Mouse (Mus musculus): Measurements from ENCODE around the gene Prdm12. TPM values are rescaled to one million over a fixed set of nuclear protein-coding genes. Genes with fewer than 3 reads are reported as not detected.

The Prdm12 gene
- total RNA-seq, 1 experiment: 0.13 TPM

DNA sequence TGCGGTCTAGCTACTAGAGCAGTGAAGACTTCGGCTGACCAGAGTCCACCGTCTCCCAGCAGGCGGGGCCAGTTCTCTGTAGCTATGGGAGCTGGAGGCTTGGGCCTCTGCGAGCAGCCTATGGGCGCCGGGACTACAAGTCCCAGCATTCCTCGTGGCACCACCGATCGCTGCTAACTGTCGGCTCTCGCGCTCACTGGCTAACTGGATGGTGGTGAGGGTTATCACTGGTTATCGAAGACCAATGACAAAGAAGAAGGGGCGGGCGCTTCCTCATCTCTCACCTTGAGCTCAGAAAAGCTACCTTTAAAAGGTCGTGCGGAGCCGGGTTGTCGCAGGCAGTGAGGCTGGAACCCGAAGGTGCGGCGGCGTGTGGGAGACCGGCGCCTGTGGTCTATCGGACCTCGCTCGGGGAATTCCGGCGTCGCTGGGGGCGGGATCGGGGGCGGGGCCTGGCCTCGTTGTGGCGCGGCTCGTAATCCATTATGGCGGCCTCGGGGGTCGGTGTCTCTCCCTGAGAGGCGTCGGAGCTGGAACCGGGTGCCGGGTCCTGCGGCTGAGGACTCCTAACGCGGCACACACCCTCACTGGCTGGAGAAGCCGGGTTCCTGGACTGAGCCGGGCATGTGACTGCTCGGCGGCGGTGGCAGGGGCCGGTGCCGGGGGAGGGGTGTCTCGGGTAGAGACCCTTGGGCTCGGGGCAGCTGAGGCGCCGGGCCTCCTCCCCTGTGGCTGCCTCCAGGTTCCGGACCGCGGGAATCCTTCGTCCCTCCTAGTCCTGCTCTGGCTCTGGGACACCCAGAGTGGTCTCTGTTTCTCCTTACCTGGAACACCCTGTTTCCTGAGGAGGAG, 48.5 kb downstream of the Prdm12 start, which contains the start of gene Abl1:
TSS of gene Abl1 (plus strand) at position 303 of the 852 bp plus-strand sequence.
- peak; percentile 94 for TF ChIP-seq HCFC1 (IDR thresholded peaks at IDR 0.05; ENCODE audit: borderline replicate concordance, insufficient read depth, low read length)
- peak; percentile 91 for TF ChIP-seq CHD2 (IDR thresholded peaks at IDR 0.05; ENCODE audit: low read depth, low read length)
- no peak for TF ChIP-seq MAFK (IDR thresholded peaks at IDR 0.05; ENCODE audit: insufficient read depth, low read depth, low read length)
- H3K4me3 ChIP-seq (ENCODE audit: insufficient read depth in 1 of 2, low read depth in 1 of 2, low read length in 2 of 2, poor library complexity in 1 of 2, severe bottlenecking in 1 of 2): peak within 1 kb of the TSS; percentile 74 to 99
- no peaks in the 10 kb centered on the region for H3K9me3 ChIP-seq (ENCODE audit: control insufficient read depth, insufficient read depth, low read depth, low read length)
- peak; percentile 94 for DNase-seq (ENCODE audit: low read depth, low spot score)
- peaks cover 0 to 2% of the 10 kb centered on the region in 2 experiments; a peak in 1 of 4 replicates for H3K4me1 ChIP-seq (ENCODE audit: control insufficient read depth in 2 of 2, insufficient read depth in 2 of 2, low read length in 2 of 2, poor library complexity in 1 of 2)
- H3K9ac ChIP-seq (ENCODE audit: insufficient read depth, low read depth, low read length, poor library complexity, severe bottlenecking): peak within 1 kb of the TSS; percentile 98
- in situ Hi-C loops (cut with MboI; ENCODE audit: low sequenced_read_pairs in 2 of 2, unreplicated experiment in 2 of 2): no loop called here
- H3K27ac ChIP-seq (ENCODE audit: insufficient read depth, low read depth, low read length, poor library complexity, severe bottlenecking): peak within 1 kb of the TSS; percentile 92
- no peaks in the 10 kb centered on the region for H3K36me3 ChIP-seq (ENCODE audit: control insufficient read depth, insufficient read depth, low read length, poor library complexity, severe bottlenecking)

DNA sequence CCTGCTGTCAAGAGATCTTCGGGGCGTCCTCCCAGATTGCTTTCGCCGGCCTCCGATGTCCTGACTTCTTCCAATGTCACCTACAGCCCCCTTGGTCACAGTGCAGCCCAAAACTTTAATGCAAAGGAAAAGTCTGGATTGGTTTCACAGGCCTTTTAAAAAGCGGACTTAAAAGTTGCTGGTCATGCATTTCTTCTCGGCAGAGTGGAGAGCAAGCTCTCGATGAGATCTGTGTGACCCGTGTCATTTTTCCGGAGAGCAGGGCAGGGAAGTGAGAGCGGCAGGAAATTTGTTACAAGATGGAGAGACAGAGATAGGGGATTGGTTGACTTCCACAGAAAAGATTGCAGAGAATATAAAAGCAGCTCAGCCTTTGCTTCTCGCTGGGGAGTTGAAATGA, 49.2 kb downstream of the Prdm12 start:
- Histone ChIP-seq H3K4me3 (ENCODE audit: insufficient read depth in 1 of 2, low read depth in 1 of 2, low read length in 2 of 2, poor library complexity in 1 of 2, severe bottlenecking in 1 of 2) (peak overlapping the region; percentile 74 to 99), H3K9me3 (ENCODE audit: control insufficient read depth, insufficient read depth, low read depth, low read length) (no peaks in the 10 kb centered on the region), H3K27ac (ENCODE audit: insufficient read depth, low read depth, low read length, poor library complexity, severe bottlenecking) (no peak overlapping the region), H3K9ac (ENCODE audit: insufficient read depth, low read depth, low read length, poor library complexity, severe bottlenecking) (peak overlapping the region; percentile 98), H3K4me1 (ENCODE audit: control insufficient read depth in 2 of 2, insufficient read depth in 2 of 2, low read length in 2 of 2, poor library complexity in 1 of 2) (peaks cover 0 to 2% of the 10 kb centered on the region in 2 experiments; a peak in 1 of 4 replicates), H3K36me3 (ENCODE audit: control insufficient read depth, insufficient read depth, low read length, poor library complexity, severe bottlenecking) (no peaks in the 10 kb centered on the region)
- no peak for TF ChIP-seq CHD2 (IDR thresholded peaks at IDR 0.05; ENCODE audit: low read depth, low read length)
- TF ChIP-seq ZNF384 (IDR thresholded peaks at IDR 0.05; ENCODE audit: low read depth, low read length): no peak
- no peak for TF ChIP-seq MAFK (IDR thresholded peaks at IDR 0.05; ENCODE audit: insufficient read depth, low read depth, low read length)
- TF ChIP-seq HCFC1 (IDR thresholded peaks at IDR 0.05; ENCODE audit: borderline replicate concordance, insufficient read depth, low read length): no peak
- no peak for TF ChIP-seq ZC3H11A (IDR thresholded peaks at IDR 0.05; ENCODE audit: borderline replicate concordance, low read depth, low read length)
- in situ Hi-C loops (cut with MboI; ENCODE audit: low sequenced_read_pairs in 2 of 2, unreplicated experiment in 2 of 2): no loop called here
- no peak for DNase-seq (ENCODE audit: low read depth, low spot score)

DNA sequence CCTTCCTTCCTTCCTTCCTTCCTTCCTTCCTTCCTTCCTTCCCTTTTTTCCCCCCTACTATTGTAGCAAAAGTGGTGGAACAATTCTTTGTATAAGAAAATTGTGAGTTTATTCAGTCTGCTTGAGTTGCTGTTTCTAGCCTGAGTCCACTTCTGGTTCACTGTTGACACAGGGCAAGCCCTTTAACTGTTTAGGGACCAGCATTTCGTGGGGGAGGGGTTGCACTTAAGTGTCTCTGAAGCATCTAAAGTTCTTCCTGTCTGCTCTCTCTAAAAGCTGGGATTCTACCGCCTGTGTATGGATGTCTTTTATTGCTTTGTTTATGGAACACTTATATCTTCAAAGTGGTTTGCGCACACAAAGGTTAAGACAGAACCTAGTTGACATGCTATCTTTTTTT, 50.2 kb downstream of the Prdm12 start:
- DNase-seq (ENCODE audit: low read depth, low spot score): no peak
- Histone ChIP-seq H3K36me3 (ENCODE audit: control insufficient read depth, insufficient read depth, low read length, poor library complexity, severe bottlenecking) (no peaks in the 10 kb centered on the region; the same call in 1 of the 2 replicates), H3K4me3 (ENCODE audit: insufficient read depth in 1 of 2, low read depth in 1 of 2, low read length in 2 of 2, poor library complexity in 1 of 2, severe bottlenecking in 1 of 2) (peak overlapping the region in 1 of 2 experiments; percentile 74; a peak in 1 of 4 replicates), H3K9me3 (ENCODE audit: control insufficient read depth, insufficient read depth, low read depth, low read length) (no peaks in the 10 kb centered on the region), H3K27ac (ENCODE audit: insufficient read depth, low read depth, low read length, poor library complexity, severe bottlenecking) (no peak overlapping the region), H3K9ac (ENCODE audit: insufficient read depth, low read depth, low read length, poor library complexity, severe bottlenecking) (no peak overlapping the region; the same call in 1 of the 2 replicates), H3K4me1 (ENCODE audit: control insufficient read depth in 2 of 2, insufficient read depth in 2 of 2, low read length in 2 of 2, poor library complexity in 1 of 2) (peaks cover 0 to 2% of the 10 kb centered on the region in 2 experiments; a peak in 1 of 4 replicates)
- in situ Hi-C loops (cut with MboI; ENCODE audit: low sequenced_read_pairs in 2 of 2, unreplicated experiment in 2 of 2): no loop called here
- TF ChIP-seq MAFK (IDR thresholded peaks at IDR 0.05; ENCODE audit: insufficient read depth, low read depth, low read length) (no peak), ZNF384 (IDR thresholded peaks at IDR 0.05; ENCODE audit: low read depth, low read length) (no peak), HCFC1 (IDR thresholded peaks at IDR 0.05; ENCODE audit: borderline replicate concordance, insufficient read depth, low read length) (no peak), ZC3H11A (IDR thresholded peaks at IDR 0.05; ENCODE audit: borderline replicate concordance, low read depth, low read length) (no peak), CHD2 (IDR thresholded peaks at IDR 0.05; ENCODE audit: low read depth, low read length) (no peak)

DNA sequence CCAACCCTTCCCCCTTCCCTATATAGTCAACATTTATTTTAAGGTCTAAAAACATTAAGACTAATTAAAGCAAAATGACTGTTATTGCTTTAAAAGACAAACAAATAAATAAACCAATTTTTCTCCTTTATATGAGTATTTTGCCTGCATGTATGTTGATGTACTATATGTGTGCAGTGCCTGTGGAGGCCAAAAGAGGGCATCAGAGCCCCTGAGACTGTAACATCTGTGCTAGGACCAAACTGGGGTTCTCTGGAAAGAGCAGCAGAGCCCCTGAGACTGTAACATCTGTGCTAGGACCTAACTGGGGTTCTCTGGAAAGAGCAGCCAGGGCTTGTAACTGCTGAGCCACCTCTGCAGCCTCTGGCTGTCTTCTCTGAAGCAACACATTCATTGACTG, 58.4 kb downstream of the Prdm12 start:
- Histone ChIP-seq H3K36me3 (ENCODE audit: control insufficient read depth, insufficient read depth, low read length, poor library complexity, severe bottlenecking) (peaks cover 8% of the 10 kb centered on the region), H3K4me1 (ENCODE audit: control insufficient read depth in 2 of 2, insufficient read depth in 2 of 2, low read length in 2 of 2, poor library complexity in 1 of 2) (peaks cover 0 to 4% of the 10 kb centered on the region in 2 experiments; a peak in 1 of 4 replicates), H3K9ac (ENCODE audit: insufficient read depth, low read depth, low read length, poor library complexity, severe bottlenecking) (no peak overlapping the region), H3K4me3 (ENCODE audit: insufficient read depth in 1 of 2, low read depth in 1 of 2, low read length in 2 of 2, poor library complexity in 1 of 2, severe bottlenecking in 1 of 2) (no peak overlapping the region), H3K9me3 (ENCODE audit: control insufficient read depth, insufficient read depth, low read depth, low read length) (no peaks in the 10 kb centered on the region), H3K27ac (ENCODE audit: insufficient read depth, low read depth, low read length, poor library complexity, severe bottlenecking) (no peak overlapping the region)
- no peak for TF ChIP-seq HCFC1 (IDR thresholded peaks at IDR 0.05; ENCODE audit: borderline replicate concordance, insufficient read depth, low read length)
- no peak for TF ChIP-seq CHD2 (IDR thresholded peaks at IDR 0.05; ENCODE audit: low read depth, low read length)
- TF ChIP-seq ZNF384 (IDR thresholded peaks at IDR 0.05; ENCODE audit: low read depth, low read length): no peak
- no peak for TF ChIP-seq ZC3H11A (IDR thresholded peaks at IDR 0.05; ENCODE audit: borderline replicate concordance, low read depth, low read length)
- no peak for TF ChIP-seq MAFK (IDR thresholded peaks at IDR 0.05; ENCODE audit: insufficient read depth, low read depth, low read length)
- in situ Hi-C loops (cut with MboI; ENCODE audit: low sequenced_read_pairs in 2 of 2, unreplicated experiment in 2 of 2): no loop called here
- no peak for DNase-seq (ENCODE audit: low read depth, low spot score)
